ENCODE assay signal across 17 mouse cellular contexts in genomic region chr13:97317633-97318032, GRCm38 (mm10).
DNase-seq lines count a peak whose midpoint lies in the region; ATAC-seq and TF ChIP-seq lines count a peak whose summit lies in the region.
"Had no signal": no experiment of that assay in that cellular context is flagged by ENCODE, and none has a peak within 500 bp of the region (broad histone marks: within the 10 kb centered on the region; RNA-seq: fewer than 3 reads in every experiment).

No protein-coding gene starts in this region.

- intact Hi-C loops in heart, adult 2 months (cut with DNase I), result no loop called here

- H3K27me3 ChIP-seq in heart, embryonic 10.5 days (ENCODE audit: insufficient read depth, poor library complexity, severe bottlenecking), result 0 out of 2 replicates have a peak, but pooled peaks cover 6% of the 10 kb centered on the region
- H3K27me3 ChIP-seq in heart, adult 2 months (ENCODE audit: control insufficient read depth, insufficient read depth, low read length), result no peaks in the 10 kb centered on the region
- H3K27me3 ChIP-seq in hindbrain, embryonic 11.5 days (ENCODE audit: control insufficient read depth, insufficient read depth, low read length), result no peaks in the 10 kb centered on the region
- H3K27me3 ChIP-seq: embryonic facial prominence, embryonic 15.5 days; intestine, embryonic 15.5 days; limb, embryonic 15.5 days had no signal

- DNase-seq in heart, embryonic 10.5 days (ENCODE audit: low spot score), result no peak
- DNase-seq in heart, adult 2 months, result no peak
- peak; percentile 67 for DNase-seq in brain, embryonic 14.5 days (ENCODE audit: low read depth)
- peak; percentile 34 for DNase-seq in hindbrain, embryonic 11.5 days (ENCODE audit: low spot score)
- DNase-seq in neural tube, embryonic 10.5 days (ENCODE audit: extremely low spot score, low spot score), result peak; percentile 39
- DNase-seq in layer of hippocampus, postnatal 10 days (ENCODE audit: low spot score in 2 of 2), result no peak
- DNase-seq in heart, adult 18-20 months, result no peak
- no peak for DNase-seq in spleen, adult 12 weeks (ENCODE audit: low spot score)
- DNase-seq: adrenal gland, postnatal 10 days; cerebellum, postnatal 14 days; lung, adult 18-20 months; thymus, postnatal 4 days had no signal

- TF ChIP-seq EP300 in heart, adult 2 months (IDR thresholded peaks at IDR 0.05; ENCODE audit: insufficient read depth, low read depth, low read length), result no peak

- H3K36me3 ChIP-seq in heart, embryonic 10.5 days, result no peaks in the 10 kb centered on the region
- no peaks in the 10 kb centered on the region for H3K36me3 ChIP-seq in heart, adult 2 months (ENCODE audit: control insufficient read depth, insufficient read depth, low read length)
- no peaks in the 10 kb centered on the region for H3K36me3 ChIP-seq in hindbrain, embryonic 11.5 days (ENCODE audit: control insufficient read depth, insufficient read depth, low read length)
- H3K36me3 ChIP-seq: embryonic facial prominence, embryonic 15.5 days; intestine, embryonic 15.5 days; limb, embryonic 15.5 days had no signal

- no peak for TF ChIP-seq POLR2A in heart, adult 2 months (IDR thresholded peaks at IDR 0.05; ENCODE audit: insufficient read depth, low read depth, low read length)
- TF ChIP-seq POLR2A in brain, embryonic 14.5 days (IDR thresholded peaks at IDR 0.05; ENCODE audit: borderline replicate concordance, extremely low read depth, insufficient read depth, insufficient read length, poor library complexity, severe bottlenecking), result no peak

- WGBS in heart, embryonic 10.5 days, result 16% methylated on average over 3 of the region's 3 CpGs
- WGBS in heart, adult 2 months, result 50% methylated on average over 3 of the region's 3 CpGs
- WGBS in hindbrain, embryonic 11.5 days, result 17% methylated on average over 3 of the region's 3 CpGs

- H3K4me2 ChIP-seq in hindbrain, embryonic 11.5 days (replicated peaks; ENCODE audit: low read depth, low read length), result no peak overlapping the region
- H3K4me2 ChIP-seq: embryonic facial prominence, embryonic 15.5 days; intestine, embryonic 15.5 days; limb, embryonic 15.5 days had no signal

- no peak overlapping the region for H3K9ac ChIP-seq in heart, adult 2 months (ENCODE audit: low read depth, low read length)
- H3K9ac ChIP-seq in hindbrain, embryonic 11.5 days (ENCODE audit: low read depth, low read length), result no peak overlapping the region
- H3K9ac ChIP-seq: embryonic facial prominence, embryonic 15.5 days; intestine, embryonic 15.5 days; limb, embryonic 15.5 days had no signal

- H3K4me1 ChIP-seq in heart, embryonic 10.5 days, result peaks cover 40% of the 10 kb centered on the region
- peaks cover 2% of the 10 kb centered on the region for H3K4me1 ChIP-seq in heart, adult 2 months (ENCODE audit: control insufficient read depth, insufficient read depth, low read length)
- no peaks in the 10 kb centered on the region; the same call in 1 of the 2 replicates for H3K4me1 ChIP-seq in hindbrain, embryonic 11.5 days (replicated peaks; ENCODE audit: control insufficient read depth, insufficient read depth, low read length)
- H3K4me1 ChIP-seq: embryonic facial prominence, embryonic 15.5 days; intestine, embryonic 15.5 days had no signal

- no peaks in the 10 kb centered on the region for H3K9me3 ChIP-seq in heart, embryonic 10.5 days
- no peaks in the 10 kb centered on the region for H3K9me3 ChIP-seq in hindbrain, embryonic 11.5 days (ENCODE audit: control insufficient read depth, low read length)
- H3K9me3 ChIP-seq: embryonic facial prominence, embryonic 15.5 days; intestine, embryonic 15.5 days; limb, embryonic 15.5 days had no signal

- peak; percentile 53; the same call in 1 of the 2 replicates for ATAC-seq in hindbrain, embryonic 11.5 days (ENCODE audit: low FRiP score)
- ATAC-seq: intestine, embryonic 15.5 days had no signal

- TF ChIP-seq CTCF in heart, adult 2 months (IDR thresholded peaks at IDR 0.05), result no peak
- no peak for TF ChIP-seq CTCF in brain, embryonic 14.5 days (IDR thresholded peaks at IDR 0.05; ENCODE audit: borderline replicate concordance, extremely low read depth, insufficient read depth, insufficient read length)

- peak overlapping the region; percentile 30; the same call in 1 of the 2 replicates for H3K27ac ChIP-seq in heart, embryonic 10.5 days
- no peak overlapping the region for H3K27ac ChIP-seq in heart, adult 2 months
- H3K27ac ChIP-seq in hindbrain, embryonic 11.5 days (ENCODE audit: low read depth, low read length), result peak overlapping the region; percentile 30; the same call in 1 of the 2 replicates
- H3K27ac ChIP-seq: embryonic facial prominence, embryonic 15.5 days; intestine, embryonic 15.5 days; left cerebral cortex, adult 2 months; limb, embryonic 15.5 days; macrophage had no signal

- no peak overlapping the region for H3K4me3 ChIP-seq in heart, embryonic 10.5 days
- H3K4me3 ChIP-seq in heart, adult 2 months, result no peak overlapping the region
- no peak overlapping the region for H3K4me3 ChIP-seq in hindbrain, embryonic 11.5 days (ENCODE audit: low read depth, low read length)
- H3K4me3 ChIP-seq: embryonic facial prominence, embryonic 15.5 days; intestine, embryonic 15.5 days; left cerebral cortex, adult 2 months; limb, embryonic 15.5 days had no signal

- no peaks in the 10 kb centered on the region for H3K79me2 ChIP-seq in heart, adult 2 months (replicated peaks; ENCODE audit: control insufficient read depth, insufficient read depth, low read length)

Comparison
In these comparisons a context has a peak if more than half of its experiments do, and no peak if none do; other contexts are left out.
1. DNase-seq: peak in brain, embryonic 14.5 days (single experiment), hindbrain, embryonic 11.5 days (single experiment) and neural tube, embryonic 10.5 days (single experiment); none in heart, embryonic 10.5 days (single experiment), heart, adult 2 months (0 of 2), layer of hippocampus, postnatal 10 days (0 of 2), heart, adult 18-20 months (0 of 2) and spleen, adult 12 weeks (single experiment).